Mouse (Mus musculus) ES-E14 (cell line): ENCODE measurements around the gene Stox2. TPM values are rescaled to one million over a fixed set of nuclear protein-coding genes. Genes with fewer than 3 reads are reported as not detected.

Experiments used
- DNase-seq: peaks from one replicate; pipeline ENCODE4 v3.0.0-alpha.2; 2013; ENCODE audit warnings: low read depth, low spot score
- H3K27ac ChIP-seq: 2 replicates; pipeline ENCODE4 v1.5.1; 2012; ENCODE audit warnings: low read depth, mild to moderate bottlenecking, low read length, moderate library complexity, mixed read lengths; ENCODE audit not compliant: poor library complexity, insufficient read depth, severe bottlenecking
- H3K36me3 ChIP-seq: 2 replicates; pipeline ENCODE4 v1.6.1; 2012; ENCODE audit warnings: mild to moderate bottlenecking, low read length, moderate library complexity, mixed read lengths; ENCODE audit not compliant: control insufficient read depth, poor library complexity, insufficient read depth, severe bottlenecking
- H3K4me1 ChIP-seq, 2 experiments: fragments of 150-350 bp in 1 of 2; sonication (generic) in 1 of 2; 2 replicates each; pipeline ENCODE4 v1.6.1; 2012; ENCODE audit warnings: low read length in 2 of 2, mild to moderate bottlenecking in 1 of 2, mixed read lengths in 1 of 2; ENCODE audit not compliant: control insufficient read depth in 2 of 2, insufficient read depth in 2 of 2, poor library complexity in 1 of 2
- H3K4me3 ChIP-seq, 2 experiments: fragments of 150-350 bp in 1 of 2; sonication (generic) in 1 of 2; 2 replicates each; pipeline ENCODE4 v1.5.1; 2012; ENCODE audit warnings: low read length in 2 of 2, low read depth in 1 of 2, mild to moderate bottlenecking in 1 of 2, mixed read lengths in 1 of 2; ENCODE audit not compliant: insufficient read depth in 1 of 2, poor library complexity in 1 of 2, severe bottlenecking in 1 of 2
- H3K9ac ChIP-seq: 2 replicates; pipeline ENCODE4 v1.6.1; 2012; ENCODE audit warnings: low read depth, mild to moderate bottlenecking, low read length, mixed read lengths; ENCODE audit not compliant: poor library complexity, insufficient read depth, severe bottlenecking
- H3K9me3 ChIP-seq: fragments of 150-350 bp; sonication (generic); 2 replicates; pipeline ENCODE4 v1.6.1; 2012; ENCODE audit warnings: low read depth, mild to moderate bottlenecking, low read length; ENCODE audit not compliant: control insufficient read depth, insufficient read depth
- CHD2 ChIP-seq: IDR thresholded peaks from 2 replicates; pipeline ENCODE4 v1.6.1; 2014; ENCODE audit warnings: mild to moderate bottlenecking, low read depth, low read length, inconsistent platforms
- HCFC1 ChIP-seq: IDR thresholded peaks from 2 replicates; pipeline ENCODE4 v1.6.1; 2012; ENCODE audit warnings: low read length, inconsistent platforms, borderline replicate concordance; ENCODE audit not compliant: insufficient read depth
- MAFK ChIP-seq: IDR thresholded peaks from 2 replicates; pipeline ENCODE4 v1.6.1; 2014; ENCODE audit warnings: mild to moderate bottlenecking, low read depth, low read length, inconsistent platforms; ENCODE audit not compliant: insufficient read depth
- ZC3H11A ChIP-seq: IDR thresholded peaks from 2 replicates; pipeline ENCODE4 v1.6.1; 2012; ENCODE audit warnings: low read depth, mild to moderate bottlenecking, inconsistent platforms, low read length, borderline replicate concordance
- ZNF384 ChIP-seq: IDR thresholded peaks from 2 replicates; pipeline ENCODE4 v1.6.1; 2012; ENCODE audit warnings: low read depth, low read length, inconsistent platforms
- in situ Hi-C, 2 experiments: fragments of 600-800 bp; cut with MboI; formaldehyde crosslinking; loops; one replicate each; pipeline ENCODE4 v1.15.1; 2025; ENCODE audit warnings: low sequenced_read_pairs in 2 of 2, inconsistent platforms in 1 of 2; ENCODE audit not compliant: unreplicated experiment in 2 of 2
- total RNA-seq: library from RNA; depleted of rRNA; stranded (reverse); fragments of 300-350 nt; gene quantifications from 2 replicates; pipeline ENCODE4 v1.2.3, GENCODE M21; 2012

The Stox2 gene
- total RNA-seq, 1 experiment, result 6.8 TPM

- H3K4me3 ChIP-seq, result no peak overlapping the region
- no peaks in the 10 kb centered on the region; the same call in 1 of the 2 replicates for H3K36me3 ChIP-seq
- no peak overlapping the region for H3K27ac ChIP-seq
- no peak overlapping the region for H3K9ac ChIP-seq
- no peak for TF ChIP-seq ZNF384
- TF ChIP-seq HCFC1, result no peak
- no peak for TF ChIP-seq ZC3H11A
- no peak for TF ChIP-seq CHD2
- no peak for TF ChIP-seq MAFK
- no peak for DNase-seq
- H3K9me3 ChIP-seq, result no peaks in the 10 kb centered on the region
- H3K4me1 ChIP-seq, result peaks cover 0 to 14% of the 10 kb centered on the region in 2 experiments; a peak in 2 of 4 replicates
- in situ Hi-C loops, result no loop called here
These were observed 65.4 kb downstream of the Stox2 start for GRCm38 (mm10) chr8:47380725-47381124.

DNA sequence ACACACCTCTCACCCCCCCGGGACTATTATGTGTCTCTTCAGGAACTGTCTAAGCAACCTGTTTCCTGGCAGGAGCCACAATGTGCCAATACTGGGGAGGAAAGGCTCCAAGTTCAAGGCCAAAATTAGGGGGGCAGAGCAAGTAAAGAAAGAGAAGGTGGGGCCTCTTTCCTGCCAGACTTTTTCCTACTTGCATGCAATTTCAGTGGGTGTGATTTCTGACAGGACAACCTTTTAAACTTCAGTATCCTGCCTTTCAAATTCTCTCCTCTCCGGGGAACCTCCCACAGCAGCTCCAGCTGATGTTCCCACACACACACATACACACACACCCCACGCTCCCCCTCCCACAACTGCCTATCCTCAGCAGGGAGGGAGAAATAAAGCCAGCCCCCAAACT, 66.1 kb downstream of the Stox2 start:
- Histone ChIP-seq H3K9me3 (no peaks in the 10 kb centered on the region), H3K4me3 (no peak overlapping the region), H3K27ac (no peak overlapping the region), H3K9ac (no peak overlapping the region), H3K36me3 (no peaks in the 10 kb centered on the region; the same call in 1 of the 2 replicates), H3K4me1 (peaks cover 0 to 14% of the 10 kb centered on the region in 2 experiments; a peak in 2 of 4 replicates)
- TF ChIP-seq HCFC1, result no peak
- no peak for DNase-seq
- in situ Hi-C loops, result no loop called here

- in situ Hi-C loops, result loop anchor here (10.0 kb wide), 2 partner anchors 172 to 362 kb away; no protein-coding TSS in a partner anchor
- Histone ChIP-seq H3K9ac (no peak overlapping the region), H3K9me3 (no peaks in the 10 kb centered on the region), H3K36me3 (no peaks in the 10 kb centered on the region; the same call in 1 of the 2 replicates), H3K4me1 (peaks cover 0 to 14% of the 10 kb centered on the region in 2 experiments; a peak in 2 of 4 replicates), H3K27ac (no peak overlapping the region), H3K4me3 (no peak overlapping the region)
- no peak for TF ChIP-seq MAFK
- TF ChIP-seq CHD2, result no peak
- TF ChIP-seq ZNF384, result no peak
- no peak for TF ChIP-seq HCFC1
- TF ChIP-seq ZC3H11A, result no peak
- no peak for DNase-seq
These were observed 69.5 kb downstream of the Stox2 start for GRCm38 (mm10) chr8:47376651-47377050.

DNA sequence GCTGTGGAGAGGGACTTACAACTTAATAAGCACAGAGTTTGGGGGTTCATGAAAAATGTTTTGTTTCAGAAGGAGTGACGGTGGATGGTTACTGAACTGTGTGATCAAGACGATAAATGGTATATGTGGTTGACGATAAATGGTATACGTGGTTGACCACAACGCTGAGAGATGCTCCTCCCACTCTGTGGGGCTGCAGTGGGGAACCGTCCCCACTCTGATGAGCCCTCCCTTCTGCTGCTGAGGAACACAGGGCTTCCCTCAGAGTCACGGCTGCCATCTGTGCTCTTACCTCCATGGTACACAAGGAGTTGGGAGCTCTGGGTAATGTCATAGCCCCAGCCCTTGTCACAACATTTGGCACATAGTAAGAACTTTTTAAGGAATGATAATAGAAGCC, 72.4 kb downstream of the Stox2 start:
- no peak for DNase-seq
- H3K36me3 ChIP-seq, result no peaks in the 10 kb centered on the region; the same call in 1 of the 2 replicates
- H3K4me3 ChIP-seq, result no peak overlapping the region
- no peak for TF ChIP-seq ZNF384
- no peak for TF ChIP-seq MAFK
- TF ChIP-seq ZC3H11A, result no peak
- TF ChIP-seq CHD2, result no peak
- no peak for TF ChIP-seq HCFC1
- H3K9ac ChIP-seq, result no peak overlapping the region
- peaks cover 0 to 9% of the 10 kb centered on the region in 2 experiments; a peak in 2 of 4 replicates for H3K4me1 ChIP-seq
- in situ Hi-C loops, result loop anchor here (5.0 to 10.0 kb wide), 3 partner anchors 169 to 359 kb away; no protein-coding TSS in a partner anchor
- no peaks in the 10 kb centered on the region for H3K9me3 ChIP-seq
- H3K27ac ChIP-seq, result no peak overlapping the region

DNA sequence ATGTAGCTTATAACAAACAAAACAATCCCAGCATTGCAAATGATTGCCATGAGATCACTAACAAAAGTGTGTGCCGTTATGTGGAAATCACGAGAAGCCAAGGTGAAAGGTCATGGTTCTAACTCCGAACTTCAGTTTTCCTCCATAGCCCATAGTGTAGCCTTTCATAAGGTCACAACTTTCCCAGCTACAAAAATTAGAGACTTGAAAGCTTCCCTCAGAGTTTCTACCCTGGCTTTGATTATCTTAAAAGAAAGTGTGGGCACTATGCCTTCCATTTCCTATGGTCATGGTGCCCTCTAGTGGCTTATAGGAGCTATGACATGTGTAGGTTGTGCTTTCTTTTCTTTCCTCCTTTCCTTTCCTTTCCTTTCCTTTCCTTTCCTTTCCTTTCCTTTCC, 74.6 kb downstream of the Stox2 start:
- Histone ChIP-seq H3K9me3 (no peaks in the 10 kb centered on the region), H3K9ac (no peak overlapping the region), H3K4me1 (peaks cover 0 to 2% of the 10 kb centered on the region in 2 experiments; a peak in 1 of 4 replicates), H3K27ac (no peak overlapping the region), H3K4me3 (no peak overlapping the region), H3K36me3 (no peaks in the 10 kb centered on the region; the same call in 1 of the 2 replicates)
- in situ Hi-C loops, result loop anchor here (5.0 to 10.0 kb wide), 3 partner anchors 167 to 357 kb away; no protein-coding TSS in a partner anchor
- no peak for TF ChIP-seq CHD2
- no peak for TF ChIP-seq HCFC1
- peak; percentile 97 for TF ChIP-seq ZC3H11A
- DNase-seq, result peak; percentile 42
